Mouse (Mus musculus): Measurements from ENCODE around the gene Pde5a. TPM values are rescaled to one million over a fixed set of nuclear protein-coding genes. Genes with fewer than 3 reads are reported as not detected.
A peak's percentile ranks its signal among the peaks of the same experiment; 100 is the strongest.

Gene Pde5a
- total RNA-seq (2022): 1 to 10 TPM in 2 of 4 experiments, under 1 TPM in 2; 0.90 to 1.4 (median 1.1) TPM

- DNase-seq (ENCODE audit: low spot score in 2 of 2): peak; percentile 34 to 49
Observed at GRCm38 (mm10) chr3:122728852-122729600, at the start of gene Pde5a. Gene Pde5a, plus strand, starts transcription at chr3:122728947.

- DNase-seq (ENCODE audit: low spot score in 2 of 2): no peak
Observed at GRCm38 (mm10) chr3:122680851-122681250, 47.9 kb upstream of the Pde5a start.

GRCm38 (mm10) chr3:122682352-122682751 is 46.4 kb upstream of the Pde5a start:
- no peak for DNase-seq (ENCODE audit: low spot score in 2 of 2)

GRCm38 (mm10) chr3:122684832-122685231 is 43.9 kb upstream of the Pde5a start:
- DNase-seq (ENCODE audit: low spot score in 2 of 2): no peak

GRCm38 (mm10) chr3:122693039-122693438 is 35.7 kb upstream of the Pde5a start:
- no peak for DNase-seq (ENCODE audit: low spot score in 2 of 2)

GRCm38 (mm10) chr3:122695870-122696269 is 32.9 kb upstream of the Pde5a start:
- DNase-seq (ENCODE audit: low spot score in 2 of 2): no peak

- DNase-seq (ENCODE audit: low spot score in 2 of 2): no peak
Observed at GRCm38 (mm10) chr3:122696672-122697071, 32.1 kb upstream of the Pde5a start.

GRCm38 (mm10) chr3:122704209-122704608 is 24.5 kb upstream of the Pde5a start:
- no peak for DNase-seq (ENCODE audit: low spot score in 2 of 2)

- no peak for DNase-seq (ENCODE audit: low spot score in 2 of 2)
Observed at GRCm38 (mm10) chr3:122705246-122705645, 23.5 kb upstream of the Pde5a start.

GRCm38 (mm10) chr3:122708485-122708884 is 20.3 kb upstream of the Pde5a start:
- DNase-seq (ENCODE audit: low spot score in 2 of 2): no peak

GRCm38 (mm10) chr3:122710141-122710540 is 18.6 kb upstream of the Pde5a start:
- DNase-seq (ENCODE audit: low spot score in 2 of 2): no peak

GRCm38 (mm10) chr3:122718631-122719030 is 10.1 kb upstream of the Pde5a start:
- no peak for DNase-seq (ENCODE audit: low spot score in 2 of 2)

- DNase-seq (ENCODE audit: low spot score in 2 of 2): no peak
Observed at GRCm38 (mm10) chr3:122721522-122721921, 7.2 kb upstream of the Pde5a start.

GRCm38 (mm10) chr3:122729601-122729959 is 833 bp downstream of the Pde5a start:
- DNase-seq (ENCODE audit: low spot score in 2 of 2): peak; percentile 6 to 27

GRCm38 (mm10) chr3:122729960-122730740 is 1.4 kb downstream of the Pde5a start:
- peak; percentile 23 to 39 for DNase-seq (ENCODE audit: low spot score in 2 of 2)

GRCm38 (mm10) chr3:122730741-122731235 is 2.0 kb downstream of the Pde5a start:
- DNase-seq (ENCODE audit: low spot score in 2 of 2): no peak

- DNase-seq (ENCODE audit: low spot score in 2 of 2): no peak
Observed at GRCm38 (mm10) chr3:122733806-122734205, 5.1 kb downstream of the Pde5a start.

GRCm38 (mm10) chr3:122734329-122734728 is 5.6 kb downstream of the Pde5a start:
- DNase-seq (ENCODE audit: low spot score in 2 of 2): no peak

GRCm38 (mm10) chr3:122739460-122739859 is 10.7 kb downstream of the Pde5a start:
- DNase-seq (ENCODE audit: low spot score in 2 of 2): no peak

- no peak for DNase-seq (ENCODE audit: low spot score in 2 of 2)
Observed at GRCm38 (mm10) chr3:122744265-122744664, 15.5 kb downstream of the Pde5a start.

GRCm38 (mm10) chr3:122747921-122748700 is 19.4 kb downstream of the Pde5a start:
- DNase-seq (ENCODE audit: low spot score in 2 of 2): no peak

Measured in gastrocnemius, adult 8-10 months (tissue).